Mouse (Mus musculus): ENCODE measurements around the gene 4930595D18Rik. TPM values are rescaled to one million over a fixed set of nuclear protein-coding genes. Genes with fewer than 3 reads are reported as not detected.
A peak's percentile ranks its signal among the peaks of the same experiment; 100 is the strongest.

4930595D18Rik gene
- total RNA-seq, 2 experiments from 2014 or later: not detected

DNA sequence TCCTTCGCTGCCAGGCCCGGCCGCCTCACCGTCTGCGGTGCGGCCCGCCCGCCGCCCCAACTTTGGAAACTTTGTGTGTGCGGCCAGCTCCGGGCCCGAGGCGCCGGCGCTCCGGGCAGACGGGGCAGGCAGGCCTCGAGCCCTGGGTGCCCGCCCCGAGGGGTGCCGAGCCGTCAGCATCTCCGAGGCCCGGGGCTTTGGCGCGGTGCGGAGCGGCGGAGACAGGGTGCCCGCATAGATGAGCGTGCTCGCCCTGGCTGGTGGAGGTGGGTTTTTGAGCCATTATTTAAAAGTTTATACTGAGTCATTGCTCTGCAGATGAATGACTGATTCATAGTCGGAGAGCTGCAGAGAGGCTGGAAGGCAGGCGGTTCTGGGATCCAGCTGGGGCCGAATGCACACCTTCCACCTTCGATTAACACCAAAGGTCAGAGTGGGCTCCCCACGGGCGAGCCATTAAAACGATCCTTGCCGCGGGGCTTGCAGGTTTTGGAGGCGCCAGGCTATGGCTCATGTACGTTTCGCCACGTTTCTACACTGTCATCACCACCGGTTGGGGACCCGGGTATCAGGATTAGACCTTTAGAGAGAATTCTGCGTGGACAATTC lies 17.5 kb downstream of the 4930595D18Rik start:
- intact Hi-C loops (cut with DNase I): loop anchor here (5.0 to 10.0 kb wide), 2 partner anchors 79 to 358 kb away; no protein-coding TSS in a partner anchor
- DNase-seq (ENCODE audit: low spot score in 2 of 2): peak; percentile 38 to 43

- peak; percentile 57 to 64 for DNase-seq (ENCODE audit: low spot score in 2 of 2)
- intact Hi-C loops (cut with DNase I): loop anchor here (5.0 to 10.0 kb wide), 2 partner anchors 79 to 359 kb away; no protein-coding TSS in a partner anchor
Observed at GRCm38 (mm10) chr12:111165831-111166591, 18.3 kb downstream of the 4930595D18Rik start, which contains the start of gene Traf3. Gene Traf3, plus strand, starts transcription at chr12:111166370.

DNA sequence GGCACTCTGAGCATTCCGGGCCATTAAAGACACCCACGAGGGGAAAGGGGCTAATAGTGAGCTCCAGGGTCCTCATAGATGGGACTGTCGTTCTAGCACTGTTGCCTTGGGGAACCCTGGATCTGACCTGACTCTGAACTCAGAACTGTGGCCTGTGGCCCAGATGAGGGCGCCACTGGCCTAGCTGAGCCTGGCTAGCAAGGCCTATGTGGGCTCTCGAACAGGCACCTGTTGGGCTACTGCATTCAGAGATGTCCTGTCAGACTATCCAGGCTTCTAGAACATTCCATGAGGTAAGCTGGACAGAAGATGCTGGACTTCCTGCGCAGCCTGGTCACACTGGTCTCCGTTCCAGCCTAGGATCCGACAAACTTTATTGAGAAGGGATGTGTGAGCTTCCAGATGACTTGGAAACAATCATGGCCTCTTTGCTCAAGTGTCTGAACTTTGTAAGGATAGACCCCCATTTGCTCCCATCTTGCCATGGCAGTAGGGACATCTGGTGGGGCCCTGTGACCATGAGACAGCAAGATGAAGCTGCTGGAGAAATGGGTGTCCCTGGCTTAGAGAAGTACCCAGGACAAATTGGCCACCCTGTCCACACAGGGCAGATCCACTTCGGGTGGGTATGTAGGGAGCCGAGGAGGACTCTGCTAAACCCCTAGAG lies 19.0 kb downstream of the 4930595D18Rik start:
- DNase-seq (ENCODE audit: low spot score in 2 of 2): peak; percentile 38
- intact Hi-C loops (cut with DNase I): loop anchor here (5.0 to 10.0 kb wide), 2 partner anchors 78 to 360 kb away; no protein-coding TSS in a partner anchor

DNA sequence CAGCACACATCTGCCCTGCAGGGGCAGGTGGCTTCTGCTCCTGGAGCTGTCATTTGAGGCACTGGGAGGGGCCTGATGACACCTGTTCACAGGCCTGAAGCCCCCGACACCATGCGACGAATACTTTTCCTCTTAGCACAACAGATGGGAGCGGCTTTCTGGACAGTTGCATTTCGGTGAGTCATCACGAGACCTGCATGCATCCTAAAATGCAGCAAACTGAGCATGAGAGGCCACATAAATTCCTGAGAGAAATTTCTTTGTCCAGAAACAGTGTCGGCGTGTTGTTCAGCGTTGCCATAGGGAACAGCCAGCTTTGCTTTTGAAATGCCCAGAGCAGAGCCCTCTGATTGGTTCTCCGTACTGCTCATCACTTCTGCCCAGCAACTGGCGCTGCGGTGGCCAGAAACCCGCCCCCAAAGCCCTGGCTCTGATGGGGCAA lies 20.0 kb downstream of the 4930595D18Rik start:
- intact Hi-C loops (cut with DNase I): loop anchor here (10.0 kb wide), 1 partner anchor 360 kb away; no protein-coding TSS in a partner anchor
- DNase-seq (ENCODE audit: low spot score in 2 of 2): peak; percentile 84 to 88

GRCm38 (mm10) chr12:111162312-111163061 lies 21.8 kb downstream of the 4930595D18Rik start:
- intact Hi-C loops (cut with DNase I): loop anchor here (10.0 kb wide), 1 partner anchor 362 kb away; no protein-coding TSS in a partner anchor

DNA sequence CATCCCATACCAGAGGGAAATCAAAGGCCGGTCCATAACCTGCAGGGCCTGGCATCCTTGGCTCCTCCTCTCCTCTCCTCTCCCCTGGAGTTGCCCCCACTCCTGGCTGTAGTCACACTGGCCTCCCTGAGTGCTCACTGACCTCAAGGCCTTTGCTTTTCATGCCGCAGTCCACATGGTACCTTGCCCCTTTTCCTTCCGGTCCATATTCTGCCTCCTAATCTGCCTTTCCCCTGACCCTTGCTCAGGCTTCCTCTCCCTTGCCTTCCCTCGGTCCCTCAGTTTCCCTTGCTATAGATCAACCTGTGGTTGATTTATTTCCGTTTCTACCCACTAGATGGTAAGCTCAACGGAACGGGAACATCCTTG lies 22.4 kb downstream of the 4930595D18Rik start:
- DNase-seq (ENCODE audit: low spot score in 2 of 2): no peak
- intact Hi-C loops (cut with DNase I): loop anchor here (10.0 kb wide), 1 partner anchor 363 kb away; no protein-coding TSS in a partner anchor

More at GRCm38 (mm10) chr12:111162312-111163061, 21.8 kb downstream of the 4930595D18Rik start:
- peak; percentile 61 to 69 for DNase-seq (ENCODE audit: low spot score in 2 of 2)

DNA sequence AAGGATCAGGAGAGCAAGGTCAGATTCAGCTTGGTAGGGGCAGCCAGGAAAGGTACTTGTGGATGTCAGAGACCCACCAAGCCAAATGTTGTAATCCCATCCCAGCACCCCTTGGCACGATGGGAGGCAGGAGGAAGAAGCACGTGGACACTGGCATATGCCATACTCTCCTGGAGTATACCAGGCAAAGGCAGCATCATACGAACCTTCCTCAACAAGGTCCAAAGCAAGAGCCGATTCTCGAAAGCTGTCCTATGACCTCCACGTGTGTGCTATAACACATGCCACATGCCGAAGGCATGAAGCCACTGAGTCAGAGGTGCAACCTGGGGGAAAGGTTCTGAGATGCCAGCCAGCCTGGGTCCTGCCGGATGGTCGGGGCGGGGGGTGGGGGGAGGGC lies 23.4 kb downstream of the 4930595D18Rik start:
- no peak for DNase-seq (ENCODE audit: low spot score in 2 of 2)
- intact Hi-C loops (cut with DNase I): loop anchor here (10.0 kb wide), 1 partner anchor 364 kb away; no protein-coding TSS in a partner anchor

- DNase-seq (ENCODE audit: low spot score in 2 of 2): no peak
Observed at GRCm38 (mm10) chr12:111159659-111160428, 24.4 kb downstream of the 4930595D18Rik start.

GRCm38 (mm10) chr12:111155756-111156155 lies 28.5 kb downstream of the 4930595D18Rik start:
- intact Hi-C loops (cut with DNase I): no loop called here
- DNase-seq (ENCODE audit: low spot score in 2 of 2): no peak

More at GRCm38 (mm10) chr12:111159659-111160428, 24.4 kb downstream of the 4930595D18Rik start:
- intact Hi-C loops (cut with DNase I): loop anchor here (10.0 kb wide), 1 partner anchor 365 kb away; no protein-coding TSS in a partner anchor

DNA sequence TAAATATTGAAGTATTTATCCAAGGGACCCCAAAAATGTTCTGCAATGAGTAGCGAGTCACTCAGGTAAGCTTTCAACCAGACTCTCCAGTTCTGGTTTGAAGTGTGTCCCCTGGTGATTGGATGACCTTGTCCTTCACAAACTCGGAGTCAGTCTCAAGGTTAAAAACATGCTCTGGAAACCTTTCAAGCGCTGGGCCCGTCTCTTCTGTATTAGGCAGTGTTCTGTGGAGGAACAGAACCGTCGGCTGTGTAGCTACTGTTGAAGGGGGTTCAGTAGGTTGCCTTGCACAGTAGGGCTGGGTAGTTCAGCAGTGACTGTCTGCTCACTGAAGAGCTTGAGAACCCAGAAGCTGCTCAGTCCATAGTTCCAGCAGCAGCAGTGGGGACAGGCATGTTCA lies 29.6 kb downstream of the 4930595D18Rik start:
- DNase-seq (ENCODE audit: low spot score in 2 of 2): no peak
- intact Hi-C loops (cut with DNase I): no loop called here

GRCm38 (mm10) chr12:111153946-111154345 lies 30.3 kb downstream of the 4930595D18Rik start:
- intact Hi-C loops (cut with DNase I): no loop called here
- no peak for DNase-seq (ENCODE audit: low spot score in 2 of 2)

GRCm38 (mm10) chr12:111152981-111153710 lies 31.1 kb downstream of the 4930595D18Rik start:
- DNase-seq (ENCODE audit: low spot score in 2 of 2): no peak
- intact Hi-C loops (cut with DNase I): no loop called here

DNA sequence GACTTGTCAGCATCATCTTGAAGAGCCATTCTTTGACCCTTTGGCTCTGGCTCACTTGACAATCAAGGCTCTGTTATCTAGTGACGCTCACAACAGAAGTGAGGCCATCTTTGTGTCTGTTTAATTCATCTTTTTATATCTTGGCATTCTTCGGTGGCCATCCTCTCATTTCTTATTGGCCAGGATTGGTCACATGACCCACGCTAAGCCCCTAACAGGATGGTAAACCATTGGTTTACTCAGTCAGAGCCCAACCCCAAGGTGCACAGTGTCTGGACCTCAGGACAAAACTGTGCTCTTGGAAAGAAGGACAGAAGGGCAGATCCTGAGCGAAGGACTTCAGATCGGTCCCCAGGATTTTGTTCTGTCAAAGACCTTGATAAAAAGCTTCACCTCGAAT lies 31.7 kb downstream of the 4930595D18Rik start:
- intact Hi-C loops (cut with DNase I): no loop called here
- no peak for DNase-seq (ENCODE audit: low spot score in 2 of 2)

DNA sequence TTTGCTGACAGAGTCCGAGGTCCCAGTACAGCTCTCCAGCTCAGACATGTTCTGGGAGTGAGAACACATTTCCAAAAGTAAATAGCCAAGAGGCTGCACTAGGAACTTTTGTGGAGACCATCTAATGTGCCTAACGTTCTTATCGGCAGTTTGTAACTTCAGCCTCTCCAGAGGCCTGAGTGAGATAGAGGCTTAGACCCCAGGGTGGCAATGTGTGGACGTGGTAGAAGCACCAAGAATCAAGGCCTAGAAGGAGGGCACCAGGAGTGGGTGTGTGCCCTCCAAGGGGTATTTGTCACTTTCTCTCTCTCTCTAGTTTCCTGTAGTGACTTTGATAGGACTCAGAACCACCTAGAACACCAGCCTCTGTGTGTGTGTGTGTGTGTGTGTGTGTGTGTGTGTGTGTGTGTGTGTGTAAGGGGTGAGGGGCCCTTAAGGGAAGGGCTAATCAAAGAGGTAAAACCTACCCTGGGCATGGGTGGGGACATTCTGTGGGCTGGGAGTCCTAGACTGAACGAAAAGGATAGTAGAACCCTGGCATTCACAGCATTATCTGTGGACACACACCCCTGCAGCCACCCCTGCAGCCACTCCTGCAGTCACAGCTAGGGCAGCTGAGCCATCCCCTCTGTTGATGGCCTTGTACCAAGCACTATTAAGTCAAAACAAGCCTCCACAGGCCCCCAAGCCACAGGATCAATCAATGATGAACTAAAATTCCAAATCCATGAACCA lies 32.7 kb downstream of the 4930595D18Rik start:
- no peak for DNase-seq (ENCODE audit: low spot score in 2 of 2)
- intact Hi-C loops (cut with DNase I): no loop called here

DNA sequence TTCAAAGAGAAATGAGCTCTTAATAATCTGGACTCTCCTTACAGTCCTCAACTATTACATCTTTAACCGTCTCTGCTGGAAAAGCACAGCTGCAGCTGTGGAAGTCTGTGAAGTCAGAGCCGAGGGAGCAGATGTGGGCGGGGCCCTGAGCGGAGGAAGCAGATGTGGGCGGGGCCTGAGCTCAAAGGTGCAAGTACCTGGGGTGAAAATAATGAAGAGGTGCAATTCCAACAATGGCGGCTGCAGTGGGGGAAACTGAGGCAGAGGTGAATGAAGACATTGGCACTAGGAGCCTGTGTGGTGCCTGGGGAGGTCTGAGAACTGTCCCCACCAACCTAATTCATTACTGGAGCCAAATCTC lies 34.1 kb downstream of the 4930595D18Rik start:
- DNase-seq (ENCODE audit: low spot score in 2 of 2): no peak

GRCm38 (mm10) chr12:111149495-111150235 lies 34.6 kb downstream of the 4930595D18Rik start:
- DNase-seq (ENCODE audit: low spot score in 2 of 2): no peak
- intact Hi-C loops (cut with DNase I): no loop called here

More for the DNA sequence above, 34.1 kb downstream of the 4930595D18Rik start:
- intact Hi-C loops (cut with DNase I): no loop called here

All from left cerebral cortex, postnatal 36 days (tissue).